Mouse (Mus musculus) spleen, adult 18-20 months (tissue): ENCODE results near the gene Tsnaxip1.
"Not testable (repeated sequence)": the region's sequence is repeated elsewhere in the genome, so short reads cannot be mapped to it uniquely, and the experiment has no call there.

Source experiments
- DNase-seq, 2 experiments: peaks; one replicate each; pipeline ENCODE4 v3.0.0; 2022; ENCODE audit warnings: mixed read lengths in 2 of 2

Tsnaxip1 gene

GRCm38 (mm10) chr8:105819659-105820058 lies 7.9 kb upstream of the Tsnaxip1 start:
- DNase-seq = no peak

- DNase-seq = no peak
Measured at GRCm38 (mm10) chr8:105820925-105821324, 6.6 kb upstream of the Tsnaxip1 start.

GRCm38 (mm10) chr8:105825506-105825905 lies 2.0 kb upstream of the Tsnaxip1 start:
- DNase-seq = no peak

DNA sequence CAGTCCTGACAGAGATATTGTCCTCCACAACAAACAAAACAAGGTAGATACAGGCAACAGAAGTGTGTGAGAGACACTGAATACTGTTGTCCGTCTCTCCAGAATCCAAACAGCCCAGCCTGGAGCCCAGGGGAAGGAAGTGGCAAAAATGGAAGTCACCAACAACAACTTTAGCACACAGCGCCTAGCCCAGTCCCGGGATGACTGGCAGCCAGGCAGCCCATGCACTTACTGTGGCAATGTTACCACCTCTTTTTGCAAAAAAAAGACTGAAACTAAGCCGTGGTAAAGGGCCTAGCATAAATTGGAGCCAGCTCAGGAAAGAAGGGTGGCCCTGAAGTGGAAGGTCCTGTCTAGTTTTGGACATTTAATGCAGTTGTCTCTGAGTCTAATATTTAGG lies 1.2 kb upstream of the Tsnaxip1 start:
- DNase-seq = no peak

DNA sequence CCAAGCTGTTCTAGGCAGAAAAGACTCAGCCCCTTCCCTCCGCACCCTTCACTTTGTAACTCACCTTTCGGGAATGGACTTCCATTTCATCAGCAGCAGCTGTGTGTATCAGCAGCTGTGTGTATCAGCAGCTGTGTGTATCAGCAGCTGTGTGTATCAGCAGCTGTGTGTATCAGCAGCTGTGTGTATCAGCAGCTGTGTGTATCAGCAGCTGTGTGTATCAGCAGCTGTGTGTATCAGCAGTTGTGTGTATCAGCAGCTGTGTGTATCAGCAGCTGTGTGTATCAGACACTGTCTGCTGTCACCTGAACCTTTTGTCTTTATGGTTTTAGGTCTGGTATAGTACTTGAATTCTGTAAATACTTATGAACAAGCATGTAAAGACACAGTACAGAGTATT lies 6.2 kb downstream of the Tsnaxip1 start:
- DNase-seq = not testable (repeated sequence)

DNA sequence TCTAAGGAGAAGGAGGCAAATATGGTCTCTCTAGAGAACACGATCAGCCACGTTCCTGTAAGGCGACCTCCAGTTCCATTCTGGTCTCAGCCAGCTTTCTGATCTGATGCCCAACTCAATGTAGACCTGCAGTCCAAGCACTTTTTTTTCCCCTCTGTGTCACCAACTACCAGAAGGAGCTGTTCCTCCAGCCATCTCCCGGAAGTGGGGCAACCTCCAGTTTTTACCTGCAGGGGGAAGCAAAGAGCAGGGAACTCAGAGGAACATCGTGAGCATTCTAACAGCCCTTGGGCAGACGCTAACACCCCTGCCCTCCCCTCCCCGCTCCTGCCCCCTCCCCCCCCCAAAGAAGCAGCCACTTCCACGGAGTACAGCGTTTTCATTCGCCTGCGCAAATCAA lies 7.8 kb downstream of the Tsnaxip1 start:
- peak; percentile 68 to 82 for DNase-seq

DNA sequence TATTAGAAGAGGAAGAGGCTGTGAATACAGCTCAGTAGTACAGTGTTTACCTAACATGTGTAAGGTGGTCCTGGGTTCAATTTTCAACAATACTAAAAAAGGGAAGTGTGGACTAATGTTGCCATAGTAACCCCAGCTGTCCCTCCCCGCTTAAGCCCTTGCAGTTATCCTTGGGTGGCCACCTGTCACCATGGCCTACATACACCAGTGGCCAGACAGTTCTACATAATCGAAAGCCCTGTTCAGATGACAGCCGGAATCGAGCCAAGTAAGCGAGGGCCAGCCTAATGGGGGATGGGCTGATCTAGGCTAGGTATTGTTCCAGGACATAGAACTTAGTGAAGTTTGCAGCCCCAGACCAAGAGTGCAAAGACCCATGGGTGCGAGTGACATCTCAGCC lies 9.5 kb downstream of the Tsnaxip1 start:
- no peak for DNase-seq

- DNase-seq = no peak
Measured at GRCm38 (mm10) chr8:105839209-105839608, 11.7 kb downstream of the Tsnaxip1 start.

DNA sequence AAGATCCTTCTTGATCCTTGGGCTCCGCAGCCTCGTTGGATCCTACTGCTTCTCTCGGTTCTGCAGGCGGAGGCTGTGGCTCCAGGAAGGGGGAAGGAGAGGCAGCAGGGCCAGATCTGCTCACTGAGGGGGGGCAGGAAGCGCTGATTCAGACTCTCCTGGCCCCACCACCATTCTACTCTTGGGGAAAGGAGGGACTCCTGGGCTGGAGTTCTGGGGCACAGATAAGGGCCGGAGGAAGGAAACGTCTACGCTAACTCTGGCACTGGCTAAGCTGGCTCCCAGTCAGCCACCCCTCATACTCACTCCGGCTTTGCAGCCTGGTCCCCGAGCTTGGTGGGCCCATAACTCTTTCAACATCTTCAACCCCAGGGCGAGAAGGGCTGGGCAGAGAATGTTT lies 19.1 kb downstream of the Tsnaxip1 start:
- no peak for DNase-seq

DNA sequence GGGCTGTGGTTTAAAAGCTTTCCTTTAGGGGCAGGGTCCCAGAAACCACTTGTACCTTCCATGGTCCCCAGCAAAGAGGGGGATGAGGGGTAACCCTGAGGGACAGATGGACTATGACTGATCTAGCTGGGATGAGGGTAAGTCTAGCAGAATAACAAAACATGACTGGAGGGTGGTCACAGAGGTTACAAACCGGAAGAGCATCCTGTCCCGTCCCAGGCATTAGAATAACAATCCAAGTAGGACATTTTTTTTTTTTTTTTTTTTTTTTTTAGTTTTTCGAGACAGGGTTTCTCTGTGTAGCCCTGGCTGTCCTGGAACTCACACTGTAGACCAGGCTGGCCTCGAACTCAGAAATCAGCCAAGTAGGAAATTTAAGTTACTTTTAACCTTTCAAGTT lies 22.5 kb downstream of the Tsnaxip1 start:
- no peak for DNase-seq

- DNase-seq = no peak
Measured at GRCm38 (mm10) chr8:105850611-105851010, 23.1 kb downstream of the Tsnaxip1 start.

GRCm38 (mm10) chr8:105851651-105852143 lies 24.2 kb downstream of the Tsnaxip1 start:
- peak; percentile 74 to 85 for DNase-seq

DNA sequence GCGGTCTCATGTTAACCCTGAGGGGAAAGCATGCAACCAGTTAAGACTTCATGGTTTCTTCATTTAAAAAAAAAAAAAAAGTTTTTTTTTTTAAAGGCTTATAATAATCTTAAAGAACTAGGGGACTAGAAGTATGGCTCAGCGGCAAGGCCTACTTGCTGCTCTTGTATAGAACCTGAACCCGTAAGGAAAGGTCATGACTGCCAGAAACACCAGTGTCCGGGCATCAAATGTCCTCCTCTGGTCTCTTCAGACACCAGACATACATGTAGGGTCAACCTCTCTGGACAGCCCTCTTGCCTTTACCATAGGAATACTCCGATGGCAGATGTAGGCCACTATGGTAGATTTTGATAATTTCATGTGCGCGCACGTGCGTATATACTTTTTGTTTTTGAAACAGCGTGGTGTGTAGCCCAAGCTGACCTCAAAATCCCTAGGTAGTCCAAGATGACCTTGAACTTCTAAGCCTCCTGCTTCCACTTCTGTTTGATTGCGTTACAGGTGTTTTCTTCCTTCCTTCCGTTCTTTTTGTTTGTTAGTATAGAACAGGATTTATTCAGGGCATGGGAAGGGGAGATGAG lies 24.7 kb downstream of the Tsnaxip1 start:
- peak in 1 of 2 experiments; percentile 10 for DNase-seq

- DNase-seq = no peak
Measured at GRCm38 (mm10) chr8:105853178-105853577, 25.6 kb downstream of the Tsnaxip1 start, which contains the start of gene Cenpt. TSS of gene Cenpt (minus strand) at chr8:105853278.

- peak in 1 of 2 experiments; percentile 16 for DNase-seq
Measured at GRCm38 (mm10) chr8:105854303-105854702, 26.8 kb downstream of the Tsnaxip1 start.

GRCm38 (mm10) chr8:105854715-105855216 lies 27.2 kb downstream of the Tsnaxip1 start, which contains the start of gene Thap11:
TSS of gene Thap11 (plus strand) at chr8:105855132.
- DNase-seq = peak; percentile 84 to 94

- peak in 1 of 2 experiments; percentile 18 for DNase-seq
Measured at GRCm38 (mm10) chr8:105855248-105856167, 28.0 kb downstream of the Tsnaxip1 start.

DNA sequence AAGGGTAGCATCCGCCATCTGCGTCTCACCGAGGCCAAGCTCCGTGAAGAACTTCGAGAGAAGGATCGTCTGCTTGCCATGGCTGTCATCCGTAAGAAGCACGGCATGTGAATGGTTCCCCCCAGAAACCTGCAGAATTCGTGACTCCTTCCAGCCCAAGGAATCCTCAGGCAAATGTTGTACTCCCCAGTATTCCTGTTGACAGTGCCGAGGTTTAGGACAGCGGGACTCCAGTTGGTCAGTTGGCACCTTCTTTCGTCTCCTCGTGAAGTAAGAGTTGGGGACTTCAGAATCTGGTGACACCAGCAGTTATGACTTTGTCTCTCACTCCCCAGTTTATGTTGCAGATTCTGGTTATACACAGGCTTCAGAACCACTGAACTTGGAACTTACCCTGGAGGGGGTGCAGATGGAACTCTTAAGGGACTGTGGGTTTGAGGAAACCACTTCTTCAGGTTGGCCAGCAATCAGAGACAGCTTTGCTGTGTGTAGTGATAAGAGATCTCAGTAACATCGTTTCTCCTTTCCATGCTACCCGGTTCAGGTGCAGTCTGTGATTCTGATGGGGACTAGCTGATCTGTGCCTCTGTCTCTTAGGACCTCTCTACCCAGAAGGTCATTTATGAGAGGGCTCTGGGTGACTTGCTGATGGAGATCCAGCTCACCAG lies 28.8 kb downstream of the Tsnaxip1 start:
- no peak for DNase-seq

DNA sequence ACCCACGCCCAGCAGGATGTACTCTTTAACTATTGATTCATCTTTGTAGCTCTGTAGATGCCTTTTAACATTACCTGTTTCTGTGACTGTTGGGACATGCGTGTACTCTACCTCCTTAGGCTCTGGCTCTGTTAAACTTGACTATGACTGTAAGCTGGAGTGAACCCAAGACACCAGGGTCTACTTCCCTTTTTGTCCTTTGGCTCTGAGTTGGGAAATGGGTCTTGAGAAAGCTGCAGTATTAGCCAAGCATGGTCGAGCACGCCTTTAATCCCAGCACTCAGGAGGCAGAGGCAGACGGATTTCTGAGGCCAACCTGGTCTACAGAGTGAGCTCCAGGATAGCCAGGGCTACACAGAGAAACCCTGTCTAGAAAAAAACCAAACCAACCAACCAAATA lies 31.0 kb downstream of the Tsnaxip1 start:
- DNase-seq = no peak

DNA sequence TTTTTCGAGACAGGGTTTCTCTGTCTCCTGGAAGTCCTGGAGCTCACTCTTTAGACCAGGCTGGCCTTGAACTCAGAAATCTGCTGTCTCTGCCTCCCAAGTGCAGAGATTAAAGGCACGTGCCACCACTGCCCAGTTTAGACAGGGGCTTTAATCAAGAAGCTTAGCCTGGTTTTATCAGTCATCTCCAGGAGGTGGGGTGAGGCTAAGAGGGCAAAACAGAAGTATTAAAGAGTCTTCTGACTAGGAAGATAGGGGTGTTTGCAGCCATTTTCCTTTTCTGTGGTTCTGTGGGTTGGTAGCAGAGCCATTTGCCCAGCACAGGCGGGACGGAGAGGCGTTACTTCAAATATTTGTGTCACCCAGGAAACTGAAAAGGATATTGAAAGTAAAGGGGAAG lies 31.8 kb downstream of the Tsnaxip1 start:
- no peak for DNase-seq

- DNase-seq = peak; percentile 77 to 86
Measured at GRCm38 (mm10) chr8:105860143-105860981, 32.8 kb downstream of the Tsnaxip1 start, which contains the start of gene Nutf2. TSS of gene Nutf2 (plus strand) at chr8:105860580.

- peak in 1 of 2 experiments; percentile 33 for DNase-seq
Measured at GRCm38 (mm10) chr8:105861951-105862350, 34.4 kb downstream of the Tsnaxip1 start.
